Mouse (Mus musculus): ENCODE data around the gene Ahsa1.

DNA sequence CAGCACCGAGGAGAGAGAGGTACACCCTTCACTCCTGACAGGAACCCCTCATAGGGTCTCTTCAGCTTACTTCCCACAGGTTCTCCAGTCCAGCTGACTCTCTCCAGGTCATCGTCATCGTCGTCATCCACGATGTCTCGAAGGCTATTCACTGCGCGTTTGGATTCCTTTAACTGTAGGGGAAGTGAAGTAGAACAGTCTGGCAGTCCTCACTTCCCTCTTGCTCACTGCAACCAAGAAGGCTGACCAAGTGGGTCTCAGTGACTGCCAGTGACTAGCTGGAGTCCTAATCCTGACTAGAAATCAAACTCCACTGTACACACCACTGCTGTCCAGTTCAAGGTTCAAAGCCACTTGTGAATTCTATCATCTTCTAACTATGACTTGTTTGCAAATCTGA, 5.7 kb upstream of the Ahsa1 start:
- TF ChIP-seq CTCF (IDR thresholded peaks at IDR 0.05; ENCODE audit: borderline replicate concordance, control insufficient read depth, extremely low read depth, insufficient read depth, low read length, poor library complexity): no peak
- no peak for TF ChIP-seq POLR2A (IDR thresholded peaks at IDR 0.05; ENCODE audit: control insufficient read depth, extremely low read depth, insufficient read depth, low read length, poor library complexity)

All from thymus, adult 2 months (tissue).